Mouse (Mus musculus) testis, adult 2 months (tissue): ENCODE data around the gene Cx3cr1.

Experiments used
- CTCF ChIP-seq: fragments of 200-500 bp; IDR thresholded peaks from 2 replicates; pipeline ENCODE4 v1.5.1; 2012; ENCODE audit warnings: low read depth, mild to moderate bottlenecking, inconsistent platforms, low read length, moderate library complexity; ENCODE audit not compliant: control insufficient read depth, insufficient read depth, insufficient replicate concordance
- POLR2A ChIP-seq: fragments of 200-500 bp; IDR thresholded peaks from 2 replicates; pipeline ENCODE4 v1.6.1; 2012; ENCODE audit warnings: low read depth, mild to moderate bottlenecking, inconsistent platforms, low read length, moderate library complexity; ENCODE audit not compliant: control insufficient read depth

DNA sequence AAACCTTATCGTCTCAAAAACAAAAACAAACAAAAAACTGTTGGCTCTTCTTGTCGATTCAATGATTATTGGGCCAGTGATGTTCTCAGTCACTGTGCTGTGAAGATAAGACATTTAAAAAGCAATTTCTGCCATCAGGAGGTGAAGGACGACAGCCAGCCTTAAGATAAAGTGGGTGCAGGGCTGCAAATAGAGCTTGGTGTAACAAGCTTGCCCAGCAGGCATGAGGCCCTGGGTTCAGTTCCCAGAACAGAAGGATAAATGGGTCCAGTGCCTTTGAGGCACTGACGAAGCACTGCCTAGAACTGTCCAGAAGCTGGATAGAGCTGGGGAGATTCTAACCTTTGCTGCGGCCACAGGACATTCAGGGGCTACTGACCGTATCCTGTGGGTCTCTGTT, 42.8 kb upstream of the Cx3cr1 start:
- TF ChIP-seq POLR2A, result no peak
- TF ChIP-seq CTCF, result no peak
